Mouse (Mus musculus): ENCODE measurements at regions not wholly inside any gene's neighbourhood (a gene's known extent, or its start where the extent isn't known, plus 50 kb on each side); places are given as distances from the start of the nearest gene placed in this dataset.

- TF ChIP-seq CTCF (IDR thresholded peaks at IDR 0.05; ENCODE audit: low read depth, low read length) (no peak), POLR2A (IDR thresholded peaks at IDR 0.05; ENCODE audit: borderline replicate concordance, low read depth, low read length) (no peak)
These were observed 662.9 kb upstream of the Nrsn1 start for GRCm38 (mm10) chr13:25933246-25933645.

Measured in bone marrow macrophage, adult 2 months (primary cell).